Mouse (Mus musculus): ENCODE results near the gene Hps6. TPM values are rescaled to one million over a fixed set of nuclear protein-coding genes. Genes with fewer than 3 reads are reported as not detected.
A peak's percentile ranks its signal among the peaks of the same experiment; 100 is the strongest.

Hps6 gene
- polyA plus RNA-seq, 1 experiment, result 12.0 TPM

DNA sequence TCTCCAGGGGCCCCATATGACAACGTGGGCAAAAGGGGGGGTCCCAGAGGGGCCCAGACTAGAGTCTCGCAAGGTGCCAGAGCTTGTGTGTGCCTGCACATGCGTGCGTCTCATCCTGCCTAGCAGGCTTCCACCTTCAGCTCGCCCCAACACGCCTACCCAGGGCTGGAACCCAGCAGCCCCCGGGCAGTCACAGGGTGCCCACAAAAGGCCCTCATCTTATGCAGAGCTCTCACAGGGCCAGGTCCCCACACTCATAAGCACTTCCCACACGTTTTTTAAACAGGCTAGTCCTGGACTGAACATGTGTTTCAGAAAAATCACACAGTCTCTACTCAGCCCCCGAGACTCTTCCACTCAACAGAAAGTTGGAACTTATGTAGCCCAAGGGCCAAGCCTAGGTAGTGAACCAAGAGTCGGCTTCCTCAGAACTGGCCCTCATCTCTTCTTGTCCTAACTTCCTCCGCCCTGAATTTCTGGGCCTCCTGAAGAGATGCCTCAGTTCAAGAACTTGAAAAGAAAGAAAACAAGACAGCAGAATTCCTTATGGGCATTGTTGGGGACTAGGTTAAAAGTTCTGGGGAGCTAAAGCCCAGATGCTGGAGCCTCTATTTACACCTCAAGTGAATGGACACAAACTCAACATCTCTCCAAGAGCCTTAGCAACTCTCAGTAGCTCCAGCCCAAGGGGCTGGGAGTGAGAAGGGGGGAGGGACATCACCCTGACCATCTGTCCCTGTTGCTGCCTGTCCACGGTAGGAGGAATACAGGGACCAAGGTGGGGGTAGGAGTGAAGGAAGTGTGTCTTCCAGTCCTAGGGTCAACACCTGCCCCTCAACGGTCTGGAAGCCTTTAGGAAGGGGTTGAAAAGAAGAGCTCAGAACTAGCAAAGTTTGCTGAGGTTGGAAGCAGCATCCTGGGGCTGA lies 34.9 kb downstream of the Hps6 start:
- Histone ChIP-seq H3K36me3 (ENCODE audit: control insufficient read depth, insufficient read depth) (peaks cover 26% of the 10 kb centered on the region), H3K27me3 (ENCODE audit: control insufficient read depth, insufficient read depth, insufficient read length) (no peaks in the 10 kb centered on the region), H3ac (ENCODE audit: control insufficient read depth, insufficient read length) (no peak overlapping the region), H3K79me2 (ENCODE audit: control insufficient read depth, insufficient read depth) (peaks cover 66% of the 10 kb centered on the region), H3K4me2 (ENCODE audit: low read depth) (peak overlapping the region; percentile 98), H3K4me3 (peak overlapping the region; percentile 42)
- TF ChIP-seq CEBPB (IDR thresholded peaks at IDR 0.05; ENCODE audit: insufficient read depth, poor library complexity, severe bottlenecking) (no peak), TCF3 (IDR thresholded peaks at IDR 0.05; ENCODE audit: insufficient read length, low read depth) (no peak), REST (IDR thresholded peaks at IDR 0.05; ENCODE audit: insufficient read depth, insufficient read length) (no peak), MAX (IDR thresholded peaks at IDR 0.05; ENCODE audit: low read depth) (no peak), E2F4 (IDR thresholded peaks at IDR 0.05; ENCODE audit: insufficient read depth) (no peak), MYOG (IDR thresholded peaks at IDR 0.05; ENCODE audit: control insufficient read depth in 1 of 3, insufficient read depth in 1 of 3, insufficient read length in 2 of 3, low read depth in 2 of 3) (no peak), MYOD1 (IDR thresholded peaks at IDR 0.05; ENCODE audit: control insufficient read depth in 1 of 3, insufficient read length in 2 of 3, low read depth in 2 of 3) (no peak), POLR2AphosphoS2 (IDR thresholded peaks at IDR 0.05; ENCODE audit: insufficient read length, low read depth) (no peak)

DNA sequence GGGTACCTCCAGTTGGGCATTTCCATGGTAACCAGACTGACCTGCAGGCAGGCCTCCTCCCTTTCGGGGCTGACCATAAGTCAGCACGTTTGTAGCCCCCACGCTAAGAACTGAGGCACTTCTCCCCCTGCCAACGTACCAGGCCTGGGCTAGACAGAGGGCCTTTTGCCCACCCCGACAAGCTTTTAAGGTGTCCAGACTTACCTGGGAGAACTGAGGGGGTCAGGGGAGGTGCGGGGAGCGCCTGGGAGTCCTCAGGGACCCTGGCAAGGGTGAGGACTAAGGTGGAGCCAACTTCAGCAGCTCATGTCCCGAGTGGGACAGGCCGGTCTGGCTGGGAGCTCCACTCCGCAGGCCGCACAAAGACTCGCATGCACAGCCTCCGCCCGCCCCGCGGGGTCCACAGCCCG lies 35.5 kb downstream of the Hps6 start:
- H3K27me3 ChIP-seq (ENCODE audit: control insufficient read depth, insufficient read depth, insufficient read length), result no peaks in the 10 kb centered on the region
- no peak for TF ChIP-seq MYOG (IDR thresholded peaks at IDR 0.05; ENCODE audit: control insufficient read depth in 1 of 3, insufficient read depth in 1 of 3, insufficient read length in 2 of 3, low read depth in 2 of 3)
- no peak for TF ChIP-seq POLR2AphosphoS2 (IDR thresholded peaks at IDR 0.05; ENCODE audit: insufficient read length, low read depth)
- peak overlapping the region; percentile 4 for H3ac ChIP-seq (ENCODE audit: control insufficient read depth, insufficient read length)
- H3K79me2 ChIP-seq (ENCODE audit: control insufficient read depth, insufficient read depth), result peaks cover 73% of the 10 kb centered on the region
- H3K36me3 ChIP-seq (ENCODE audit: control insufficient read depth, insufficient read depth), result peaks cover 21% of the 10 kb centered on the region
- H3K4me3 ChIP-seq, result peak overlapping the region; percentile 42
- peak overlapping the region; percentile 98 for H3K4me2 ChIP-seq (ENCODE audit: low read depth)

GRCm38 (mm10) chr19:46039478-46039877 lies 36.2 kb downstream of the Hps6 start:
- Histone ChIP-seq H3K4me3 (peak overlapping the region; percentile 42), H3K27me3 (ENCODE audit: control insufficient read depth, insufficient read depth, insufficient read length) (no peaks in the 10 kb centered on the region), H3ac (ENCODE audit: control insufficient read depth, insufficient read length) (peak overlapping the region; percentile 4), H3K79me2 (ENCODE audit: control insufficient read depth, insufficient read depth) (peaks cover 79% of the 10 kb centered on the region), H3K4me2 (ENCODE audit: low read depth) (peak overlapping the region; percentile 86), H3K36me3 (ENCODE audit: control insufficient read depth, insufficient read depth) (peaks cover 15% of the 10 kb centered on the region)
- TF ChIP-seq MYOD1 (IDR thresholded peaks at IDR 0.05; ENCODE audit: control insufficient read depth in 1 of 3, insufficient read length in 2 of 3, low read depth in 2 of 3) (no peak), TCF12 (IDR thresholded peaks at IDR 0.05; ENCODE audit: insufficient read depth, poor library complexity, severe bottlenecking) (no peak), REST (IDR thresholded peaks at IDR 0.05; ENCODE audit: insufficient read depth, insufficient read length) (peak; percentile 42), MYOG (IDR thresholded peaks at IDR 0.05; ENCODE audit: control insufficient read depth in 1 of 3, insufficient read depth in 1 of 3, insufficient read length in 2 of 3, low read depth in 2 of 3) (no peak), SRF (IDR thresholded peaks at IDR 0.05; ENCODE audit: control insufficient read depth, insufficient read length, low read depth) (no peak), TCF3 (IDR thresholded peaks at IDR 0.05; ENCODE audit: insufficient read length, low read depth) (no peak), CEBPB (IDR thresholded peaks at IDR 0.05; ENCODE audit: insufficient read depth, poor library complexity, severe bottlenecking) (no peak), USF1 (IDR thresholded peaks at IDR 0.05; ENCODE audit: low read depth) (no peak), POLR2AphosphoS2 (IDR thresholded peaks at IDR 0.05; ENCODE audit: insufficient read length, low read depth) (peak; percentile 83), MAX (IDR thresholded peaks at IDR 0.05; ENCODE audit: low read depth) (no peak), E2F4 (IDR thresholded peaks at IDR 0.05; ENCODE audit: insufficient read depth) (no peak), POLR2A (IDR thresholded peaks at IDR 0.05; ENCODE audit: insufficient read length, low read depth) (peak; percentile 93)

DNA sequence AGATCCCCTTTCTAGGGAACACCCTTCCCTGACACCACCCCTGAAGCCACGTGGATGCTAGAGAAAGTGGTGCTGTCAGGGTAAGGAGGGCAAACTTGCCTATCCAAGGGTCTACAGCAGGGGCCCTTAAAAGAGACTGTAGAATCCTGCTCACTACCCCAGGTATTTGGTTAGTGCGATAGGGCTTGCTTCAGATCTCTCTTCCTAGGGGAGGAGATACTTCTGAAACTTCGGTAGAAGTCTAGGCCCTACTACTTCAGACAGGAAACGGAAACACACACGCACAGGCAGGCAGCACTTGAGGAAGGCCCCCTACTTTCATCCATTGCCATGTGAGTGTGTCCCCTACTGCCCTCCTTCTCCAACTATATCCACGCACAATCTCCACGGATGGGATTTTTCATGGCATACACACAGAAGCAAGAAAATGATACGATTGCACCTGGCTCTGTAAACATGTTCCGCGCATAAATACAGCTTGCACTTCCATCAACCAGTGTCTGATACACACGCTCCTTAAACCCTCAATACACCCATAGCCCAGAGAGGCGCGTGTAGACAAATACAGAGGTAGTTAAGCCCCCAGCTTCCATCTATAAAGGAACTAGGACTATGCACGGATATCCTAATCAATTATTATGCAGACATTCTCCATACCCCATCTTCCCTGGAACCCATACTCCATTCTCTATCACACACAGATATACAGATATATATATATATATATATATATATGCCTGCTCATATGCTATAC lies 37.0 kb downstream of the Hps6 start:
- Histone ChIP-seq H3K4me2 (ENCODE audit: low read depth) (peak overlapping the region; percentile 86), H3ac (ENCODE audit: control insufficient read depth, insufficient read length) (no peak overlapping the region), H3K4me3 (peak overlapping the region; percentile 42), H3K79me2 (ENCODE audit: control insufficient read depth, insufficient read depth) (peaks cover 80% of the 10 kb centered on the region), H3K27me3 (ENCODE audit: control insufficient read depth, insufficient read depth, insufficient read length) (no peaks in the 10 kb centered on the region), H3K36me3 (ENCODE audit: control insufficient read depth, insufficient read depth) (peaks cover 7% of the 10 kb centered on the region)
- no peak for TF ChIP-seq TCF3 (IDR thresholded peaks at IDR 0.05; ENCODE audit: insufficient read length, low read depth)
- TF ChIP-seq USF1 (IDR thresholded peaks at IDR 0.05; ENCODE audit: low read depth), result no peak
- no peak for TF ChIP-seq POLR2AphosphoS2 (IDR thresholded peaks at IDR 0.05; ENCODE audit: insufficient read length, low read depth)
- no peak for TF ChIP-seq MYOD1 (IDR thresholded peaks at IDR 0.05; ENCODE audit: control insufficient read depth in 1 of 3, insufficient read length in 2 of 3, low read depth in 2 of 3)
- no peak for TF ChIP-seq REST (IDR thresholded peaks at IDR 0.05; ENCODE audit: insufficient read depth, insufficient read length)
- no peak for TF ChIP-seq TCF12 (IDR thresholded peaks at IDR 0.05; ENCODE audit: insufficient read depth, poor library complexity, severe bottlenecking)
- TF ChIP-seq MYOG (IDR thresholded peaks at IDR 0.05; ENCODE audit: control insufficient read depth in 1 of 3, insufficient read depth in 1 of 3, insufficient read length in 2 of 3, low read depth in 2 of 3), result no peak
- no peak for TF ChIP-seq SRF (IDR thresholded peaks at IDR 0.05; ENCODE audit: control insufficient read depth, insufficient read length, low read depth)
- TF ChIP-seq E2F4 (IDR thresholded peaks at IDR 0.05; ENCODE audit: insufficient read depth), result no peak
- no peak for TF ChIP-seq CEBPB (IDR thresholded peaks at IDR 0.05; ENCODE audit: insufficient read depth, poor library complexity, severe bottlenecking)
- no peak for TF ChIP-seq POLR2A (IDR thresholded peaks at IDR 0.05; ENCODE audit: insufficient read length, low read depth)
- TF ChIP-seq MAX (IDR thresholded peaks at IDR 0.05; ENCODE audit: low read depth), result no peak
